Mouse (Mus musculus) embryonic facial prominence, embryonic 15.5 days (tissue): ENCODE measurements around the gene Col4a4. TPM values are rescaled to one million over a fixed set of nuclear protein-coding genes. Genes with fewer than 3 reads are reported as not detected.

Experiments used
- ATAC-seq: fragments of 200-750 bp; cut with Nextera tagmentation; 2 replicates; pipeline ENCODE4 v1.8.0; 2017; ENCODE audit warnings: low read depth, moderate TSS enrichment; ENCODE audit not compliant: insufficient number of reproducible peaks, low FRiP score, low TSS enrichment
- H3K27ac ChIP-seq: fragments of 300-500 bp; sonication (generic); replicated peaks from 2 replicates; pipeline ENCODE4 v1.5.1; 2015; ENCODE audit warnings: mild to moderate bottlenecking, inconsistent platforms
- H3K27me3 ChIP-seq: fragments of 300-500 bp; sonication (generic); 2 replicates; pipeline ENCODE4 v1.6.1; 2015; ENCODE audit warnings: inconsistent platforms
- H3K36me3 ChIP-seq: fragments of 300-500 bp; sonication (generic); 2 replicates; pipeline ENCODE4 v1.6.1; 2015; ENCODE audit warnings: mild to moderate bottlenecking, inconsistent platforms
- H3K4me1 ChIP-seq: fragments of 300-500 bp; sonication (generic); 2 replicates; pipeline ENCODE4 v1.6.1; 2015; ENCODE audit warnings: inconsistent platforms
- H3K4me2 ChIP-seq: fragments of 300-500 bp; sonication (generic); replicated peaks from 2 replicates; pipeline ENCODE4 v1.6.1; 2015; ENCODE audit warnings: mild to moderate bottlenecking, inconsistent platforms
- H3K4me3 ChIP-seq: fragments of 300-500 bp; sonication (generic); replicated peaks from 2 replicates; pipeline ENCODE4 v1.5.1; 2015; ENCODE audit warnings: mild to moderate bottlenecking, inconsistent platforms
- H3K9ac ChIP-seq: fragments of 300-500 bp; sonication (generic); 2 replicates; pipeline ENCODE4 v1.6.1; 2015; ENCODE audit warnings: inconsistent platforms
- H3K9me3 ChIP-seq: fragments of 300-500 bp; sonication (generic); replicated peaks from 2 replicates; pipeline ENCODE4 v1.6.1; 2016; ENCODE audit warnings: inconsistent platforms
- whole genome bisulfite sequencing: fragments of 180-500 bp; shearing (Covaris S2); methylation state at CpG from one replicate; pipeline ENCODE4 v1.1.7; 2015; 5-methylcytosine and 5-hydroxymethylcytosine counted together
- polyA plus RNA-seq: library from polyadenylated mRNA; unstranded; fragments of >200 nt; fragmentation: Nextera tagmentation; extraction: Ambion mirVana; gene quantifications from 2 replicates; pipeline ENCODE4 v1.2.1, GENCODE M21; 2015

Col4a4 gene
- polyA plus RNA-seq, 1 experiment from 2014 or later: 0.09 TPM

DNA sequence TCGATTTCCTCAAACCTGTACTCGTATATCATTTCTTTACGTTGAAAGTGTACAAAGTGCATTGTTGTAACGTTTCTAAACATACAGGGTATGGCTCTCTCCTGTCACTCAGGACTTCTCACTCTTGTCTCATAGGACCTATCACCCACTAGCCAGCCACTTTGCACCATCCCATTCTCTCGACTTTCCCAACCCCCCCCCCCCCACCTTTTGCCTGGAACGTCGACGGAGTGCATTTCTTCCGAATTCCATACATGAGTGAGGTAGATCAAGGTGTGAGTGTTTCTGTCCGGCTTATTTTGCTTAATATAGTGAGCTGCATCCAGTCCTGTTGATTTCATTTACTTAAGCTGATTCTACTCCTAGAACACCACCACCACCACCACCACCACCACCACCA, 9.3 kb downstream of the Col4a4 start:
- Histone ChIP-seq H3K4me1 (no peaks in the 10 kb centered on the region), H3K4me2 (no peak overlapping the region), H3K9ac (no peak overlapping the region), H3K9me3 (no peaks in the 10 kb centered on the region), H3K4me3 (no peak overlapping the region), H3K27ac (no peak overlapping the region), H3K36me3 (no peaks in the 10 kb centered on the region), H3K27me3 (no peaks in the 10 kb centered on the region)
- no peak for ATAC-seq
- 81% methylated on average over 10 of the region's 10 CpGs for WGBS

DNA sequence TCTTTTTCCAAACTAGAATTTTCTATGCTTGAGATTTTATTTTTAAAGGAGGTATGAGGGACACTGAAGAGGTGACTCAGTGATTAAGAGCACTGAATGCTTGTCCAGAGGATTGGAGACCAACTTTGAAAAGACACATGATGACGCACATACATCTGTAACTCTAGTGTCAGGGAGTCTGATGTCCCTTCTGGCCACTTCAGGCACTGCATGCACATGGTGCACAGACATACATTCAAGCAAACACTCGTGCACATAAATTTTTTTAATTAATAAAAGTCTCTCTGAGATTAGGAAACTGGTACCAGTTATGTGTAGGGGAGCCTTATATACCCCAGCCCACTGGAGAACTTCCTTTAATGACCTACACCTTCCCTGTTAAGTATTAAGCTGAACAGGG, 10.5 kb downstream of the Col4a4 start:
- Histone ChIP-seq H3K27me3 (no peaks in the 10 kb centered on the region), H3K4me2 (no peak overlapping the region), H3K4me1 (no peaks in the 10 kb centered on the region), H3K9ac (no peak overlapping the region), H3K36me3 (no peaks in the 10 kb centered on the region), H3K9me3 (no peaks in the 10 kb centered on the region), H3K4me3 (no peak overlapping the region), H3K27ac (no peak overlapping the region)
- WGBS: 77% methylated on average over 2 of the region's 2 CpGs
- no peak for ATAC-seq

DNA sequence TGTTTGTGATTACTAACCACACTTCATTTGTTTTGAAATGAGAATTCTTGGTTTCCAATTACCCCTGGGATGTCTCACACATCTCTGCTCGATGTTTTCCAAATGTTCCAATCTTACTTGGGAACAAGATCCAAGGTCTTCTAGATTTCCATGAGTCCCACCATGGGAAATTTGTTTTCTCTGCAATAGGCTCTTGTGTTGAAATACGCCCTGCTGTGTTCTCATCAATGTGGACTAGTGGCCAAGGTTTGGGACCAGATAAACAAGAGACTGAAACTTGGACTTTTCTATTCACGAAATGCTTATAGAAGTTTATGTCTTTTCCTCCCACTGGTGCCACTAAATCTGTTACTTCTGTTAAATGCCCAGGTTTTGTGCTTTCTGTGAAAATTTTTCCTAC, 11.0 kb downstream of the Col4a4 start:
- 81% methylated on average over 3 of the region's 3 CpGs for WGBS
- no peak for ATAC-seq

DNA sequence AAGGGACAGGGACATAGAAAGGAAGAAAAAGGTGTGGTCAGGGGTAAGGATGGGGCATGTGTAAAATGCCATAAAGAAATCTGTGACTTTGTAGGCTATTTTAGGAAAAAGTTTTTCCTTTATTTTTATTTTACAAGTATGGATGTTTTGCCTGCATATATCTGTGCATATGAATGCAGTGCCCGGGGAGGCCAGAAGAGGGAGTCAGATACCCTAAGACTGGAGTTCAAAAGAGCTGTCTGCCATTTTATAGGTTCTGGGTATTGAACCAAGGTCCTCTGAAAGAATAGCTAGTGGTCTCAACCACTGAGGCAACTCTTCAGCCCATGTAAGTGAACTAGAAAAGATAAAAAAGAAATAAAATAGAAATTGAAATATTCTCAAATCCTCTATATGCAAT, 14.9 kb downstream of the Col4a4 start:
- no peaks in the 10 kb centered on the region for H3K9me3 ChIP-seq
- no peaks in the 10 kb centered on the region for H3K36me3 ChIP-seq
- H3K27me3 ChIP-seq: no peaks in the 10 kb centered on the region
- no peak overlapping the region for H3K4me2 ChIP-seq
- no peak overlapping the region for H3K4me3 ChIP-seq
- H3K4me1 ChIP-seq: no peaks in the 10 kb centered on the region
- WGBS: 80% methylated on average over 1 of the region's 1 CpGs
- H3K27ac ChIP-seq: no peak overlapping the region
- no peak for ATAC-seq
- no peak overlapping the region for H3K9ac ChIP-seq

More for the DNA sequence above, 11.0 kb downstream of the Col4a4 start:
- Histone ChIP-seq H3K4me1 (no peaks in the 10 kb centered on the region), H3K27me3 (no peaks in the 10 kb centered on the region), H3K4me3 (no peak overlapping the region), H3K9ac (no peak overlapping the region), H3K27ac (no peak overlapping the region), H3K4me2 (no peak overlapping the region), H3K36me3 (no peaks in the 10 kb centered on the region), H3K9me3 (no peaks in the 10 kb centered on the region)

DNA sequence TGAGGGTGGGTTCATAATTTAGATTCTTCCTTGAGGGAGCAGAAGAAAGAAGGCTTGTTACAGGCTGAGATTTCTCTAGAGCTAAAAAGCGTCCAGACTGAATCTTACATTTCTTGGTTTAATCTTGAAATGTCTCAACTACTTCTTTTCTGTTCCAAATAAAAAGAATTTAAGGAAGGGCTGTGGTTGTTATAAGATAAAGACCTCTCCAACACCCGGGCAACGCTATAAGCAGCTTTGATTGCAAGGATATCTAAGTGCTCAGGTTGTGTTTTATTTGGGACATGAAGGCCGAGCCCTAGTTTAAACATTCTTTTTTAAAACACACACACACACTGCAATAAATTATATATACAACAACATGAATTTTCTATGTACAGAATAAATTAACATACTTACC, 17.2 kb downstream of the Col4a4 start:
- H3K9me3 ChIP-seq: no peaks in the 10 kb centered on the region
- H3K36me3 ChIP-seq: no peaks in the 10 kb centered on the region
- no peaks in the 10 kb centered on the region for H3K27me3 ChIP-seq
- H3K9ac ChIP-seq: no peak overlapping the region
- H3K4me1 ChIP-seq: no peaks in the 10 kb centered on the region
- H3K4me2 ChIP-seq: no peak overlapping the region
- ATAC-seq: no peak
- no peak overlapping the region for H3K27ac ChIP-seq
- no peak overlapping the region for H3K4me3 ChIP-seq
- 88% methylated on average over 4 of the region's 4 CpGs for WGBS

DNA sequence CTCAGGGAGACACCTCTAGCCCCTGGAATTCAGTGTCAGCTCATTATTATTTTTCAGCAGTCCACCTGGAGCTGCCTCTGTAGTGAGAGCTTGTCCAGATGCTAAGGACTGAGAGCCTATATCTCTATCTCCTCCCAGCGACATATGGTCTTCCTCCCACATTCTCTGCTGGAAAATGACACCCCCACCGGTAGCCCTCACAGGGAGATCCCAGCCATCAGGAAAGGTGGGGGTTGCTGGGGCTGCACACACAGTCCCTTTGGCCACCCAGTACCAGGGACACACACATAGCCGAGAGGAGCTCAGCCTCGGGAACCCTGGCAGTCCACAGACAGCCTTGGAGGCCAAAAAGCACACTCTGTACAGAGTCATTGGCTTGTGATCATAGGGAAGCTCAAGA, 26.4 kb downstream of the Col4a4 start:
- Histone ChIP-seq H3K9me3 (no peaks in the 10 kb centered on the region; the same call in 1 of the 2 replicates), H3K4me2 (no peak overlapping the region), H3K4me1 (no peaks in the 10 kb centered on the region), H3K27me3 (no peaks in the 10 kb centered on the region), H3K9ac (no peak overlapping the region), H3K27ac (no peak overlapping the region), H3K4me3 (no peak overlapping the region), H3K36me3 (no peaks in the 10 kb centered on the region)
- 70% methylated on average over 4 of the region's 4 CpGs for WGBS
- no peak for ATAC-seq

DNA sequence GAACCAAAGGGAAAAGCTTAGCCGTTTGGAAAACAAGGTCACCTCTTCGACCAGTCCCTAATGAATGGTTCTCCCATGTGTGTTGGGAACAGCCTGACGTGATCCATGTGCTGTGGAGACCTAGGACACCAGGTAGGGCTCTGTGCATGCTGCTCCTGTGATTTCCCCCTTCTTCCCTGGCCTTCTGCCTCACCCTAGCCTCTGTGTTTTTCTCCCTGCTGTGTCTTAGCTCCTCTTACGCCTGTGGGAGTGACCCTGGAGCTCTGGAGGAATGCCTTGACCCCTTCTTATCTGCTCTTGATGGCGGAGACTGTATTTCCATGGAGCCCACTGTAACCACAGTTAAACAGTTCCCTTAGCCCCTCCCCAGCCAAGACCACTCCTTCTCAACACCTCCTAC, 31.8 kb downstream of the Col4a4 start:
- H3K4me2 ChIP-seq: no peak overlapping the region
- ATAC-seq: no peak
- WGBS: 77% methylated on average over 5 of the region's 5 CpGs
- no peaks in the 10 kb centered on the region for H3K36me3 ChIP-seq
- no peak overlapping the region for H3K9ac ChIP-seq
- H3K27ac ChIP-seq: no peak overlapping the region
- no peaks in the 10 kb centered on the region for H3K4me1 ChIP-seq
- no peaks in the 10 kb centered on the region for H3K27me3 ChIP-seq
- H3K4me3 ChIP-seq: no peak overlapping the region
- no peaks in the 10 kb centered on the region for H3K9me3 ChIP-seq

DNA sequence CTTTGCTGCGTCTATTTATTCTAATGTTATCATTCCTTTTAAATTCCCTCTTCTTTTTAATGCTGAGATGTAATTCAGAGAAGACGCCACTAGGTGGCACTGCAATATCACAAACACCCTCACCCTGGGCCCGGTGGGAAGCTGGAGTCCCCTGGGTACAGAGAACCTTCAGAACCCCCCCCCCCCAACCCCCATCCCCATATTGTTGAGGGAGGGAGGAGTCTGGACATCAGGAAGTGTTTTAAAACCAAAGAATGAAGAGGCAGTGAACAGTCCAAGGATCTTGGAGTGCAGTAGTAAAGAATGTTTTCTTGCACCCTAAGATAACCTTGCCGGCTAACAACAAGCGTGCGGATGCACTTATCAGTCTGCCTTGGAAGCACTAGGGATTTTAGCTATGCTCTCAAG, 32.2 kb downstream of the Col4a4 start:
- Histone ChIP-seq H3K36me3 (no peaks in the 10 kb centered on the region), H3K4me3 (no peak overlapping the region), H3K9me3 (no peaks in the 10 kb centered on the region), H3K27ac (no peak overlapping the region), H3K4me2 (no peak overlapping the region), H3K9ac (no peak overlapping the region), H3K27me3 (no peaks in the 10 kb centered on the region), H3K4me1 (no peaks in the 10 kb centered on the region)
- ATAC-seq: no peak
- 37% methylated on average over 6 of the region's 6 CpGs for WGBS

DNA sequence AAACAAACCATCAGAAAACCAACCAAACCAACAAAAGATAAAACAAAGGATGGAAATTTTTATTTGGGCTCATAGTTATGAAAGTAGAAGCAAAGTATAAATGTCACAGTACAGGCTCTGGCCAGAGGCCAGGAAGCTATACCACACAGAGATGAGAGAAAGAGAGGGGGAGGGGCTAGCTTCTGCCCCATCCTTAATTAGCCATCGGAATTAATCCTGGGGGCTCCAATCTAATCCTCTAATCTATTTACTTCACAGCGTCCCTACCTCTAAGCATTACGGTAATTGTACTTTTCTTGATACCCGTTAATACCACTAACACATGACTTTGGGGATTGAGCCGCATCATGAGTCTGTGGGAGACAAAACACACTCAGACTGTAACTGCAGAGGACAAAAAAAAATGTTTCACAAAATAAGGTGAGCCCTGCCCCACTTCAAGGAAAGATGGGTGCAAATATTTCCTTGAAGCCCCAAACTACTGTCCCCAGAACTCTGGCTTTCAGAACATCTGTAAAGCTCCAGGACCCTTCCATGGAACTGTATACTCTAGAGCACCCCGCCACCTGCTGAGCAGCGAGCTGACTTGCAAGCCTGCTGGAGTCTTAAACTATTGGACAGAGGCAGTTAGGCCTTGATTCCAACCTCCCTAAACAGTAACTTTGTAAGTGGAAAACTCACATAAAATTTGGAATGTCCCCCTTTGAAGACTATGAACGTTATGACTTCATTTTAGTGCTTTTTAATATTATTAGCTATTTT, 41.3 kb downstream of the Col4a4 start:
- Histone ChIP-seq H3K9me3 (no peaks in the 10 kb centered on the region), H3K4me2 (no peak overlapping the region), H3K9ac (no peak overlapping the region), H3K4me3 (no peak overlapping the region), H3K4me1 (no peaks in the 10 kb centered on the region), H3K36me3 (no peaks in the 10 kb centered on the region), H3K27ac (no peak overlapping the region), H3K27me3 (no peaks in the 10 kb centered on the region)
- no peak for ATAC-seq
- WGBS: 59% methylated on average over 8 of the region's 8 CpGs

DNA sequence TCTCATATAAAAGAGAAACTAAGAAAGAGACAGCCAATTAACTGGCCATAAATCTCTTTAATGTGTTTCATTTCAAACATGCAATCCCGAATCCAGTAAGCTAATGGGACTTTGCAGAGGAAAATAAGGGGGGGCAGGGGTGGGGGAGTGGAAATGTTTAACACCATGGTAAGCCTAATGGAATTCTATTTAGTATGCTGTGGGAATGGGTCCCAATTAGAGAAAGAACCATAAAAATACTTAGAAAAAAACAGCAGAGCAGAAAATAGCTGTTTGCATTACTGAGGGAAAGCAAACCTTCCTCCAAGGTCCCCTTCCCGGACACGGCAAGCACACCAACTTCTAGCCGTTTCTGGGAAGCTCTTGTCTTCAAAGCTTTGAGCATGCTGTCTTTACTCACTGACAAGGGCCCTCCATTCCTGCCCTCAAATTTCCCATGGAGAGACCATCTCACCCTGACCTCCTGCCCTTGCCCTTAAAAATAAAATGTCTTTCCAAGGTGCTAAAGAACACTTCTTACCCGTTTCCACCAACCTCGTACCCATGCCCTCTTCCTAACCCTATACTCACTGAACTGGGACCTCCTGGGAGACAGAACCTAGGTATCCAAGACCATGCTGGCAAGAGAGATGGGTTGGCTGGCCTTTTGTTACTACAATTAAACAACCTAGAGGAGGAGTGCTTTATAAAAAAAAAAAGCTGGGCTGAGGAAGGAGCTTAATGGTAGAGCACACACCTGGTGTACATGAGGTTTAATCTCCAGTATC, 42.0 kb downstream of the Col4a4 start:
- H3K9me3 ChIP-seq: no peaks in the 10 kb centered on the region
- no peaks in the 10 kb centered on the region for H3K4me1 ChIP-seq
- H3K36me3 ChIP-seq: no peaks in the 10 kb centered on the region
- WGBS: 75% methylated on average over 6 of the region's 6 CpGs
- no peak for ATAC-seq
- H3K4me3 ChIP-seq: no peak overlapping the region
- H3K27me3 ChIP-seq: no peaks in the 10 kb centered on the region
- H3K4me2 ChIP-seq: no peak overlapping the region
- no peak overlapping the region for H3K9ac ChIP-seq
- no peak overlapping the region for H3K27ac ChIP-seq

DNA sequence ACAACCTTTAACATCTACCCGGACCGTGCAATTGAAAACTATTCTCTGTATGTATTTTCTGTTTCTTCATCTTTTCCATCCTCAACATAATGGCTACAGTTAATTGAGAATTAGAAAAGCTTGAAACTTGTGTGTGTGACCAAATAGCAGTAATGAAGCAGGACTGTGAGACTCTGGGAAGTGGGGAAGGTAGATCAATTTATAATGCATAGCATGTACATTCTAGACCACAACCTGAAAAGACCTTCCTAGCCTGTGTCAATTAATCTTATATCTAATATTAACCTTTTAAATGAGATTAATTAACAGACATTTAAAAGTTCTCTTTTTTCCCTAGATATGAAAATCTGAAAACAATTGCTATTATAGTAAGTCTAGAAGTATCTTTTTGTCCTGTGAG, 42.7 kb downstream of the Col4a4 start:
- Histone ChIP-seq H3K9me3 (no peaks in the 10 kb centered on the region), H3K27ac (no peak overlapping the region), H3K36me3 (no peaks in the 10 kb centered on the region), H3K4me3 (no peak overlapping the region), H3K4me2 (no peak overlapping the region), H3K4me1 (no peaks in the 10 kb centered on the region), H3K27me3 (no peaks in the 10 kb centered on the region), H3K9ac (no peak overlapping the region)
- ATAC-seq: no peak
- 92% methylated on average over 2 of the region's 2 CpGs for WGBS

DNA sequence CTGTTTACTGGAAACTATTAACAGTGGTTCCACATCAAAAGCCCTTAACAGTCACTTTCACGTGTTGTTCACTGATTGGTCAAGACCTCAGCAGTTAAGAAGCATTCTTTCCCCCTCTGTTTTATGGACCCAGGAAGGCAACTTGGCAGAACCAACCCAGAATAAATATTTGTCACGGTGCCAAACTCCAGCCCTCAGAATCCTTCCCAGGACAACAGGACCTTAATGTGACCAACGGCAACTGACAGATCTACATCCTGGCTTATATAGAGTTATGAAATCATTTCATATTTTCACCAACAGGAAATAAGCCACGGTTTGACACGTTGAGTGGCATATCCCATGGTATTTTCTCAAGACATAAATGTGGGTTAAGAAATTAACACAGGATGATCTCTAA, 46.6 kb downstream of the Col4a4 start:
- Histone ChIP-seq H3K4me3 (no peak overlapping the region), H3K27me3 (no peaks in the 10 kb centered on the region), H3K9me3 (no peaks in the 10 kb centered on the region), H3K4me1 (no peaks in the 10 kb centered on the region), H3K9ac (no peak overlapping the region), H3K36me3 (no peaks in the 10 kb centered on the region), H3K4me2 (no peak overlapping the region), H3K27ac (no peak overlapping the region)
- ATAC-seq: no peak
- WGBS: 74% methylated on average over 5 of the region's 5 CpGs
